Mouse (Mus musculus) embryonic fibroblast, embryonic 13.5 days (primary cell): ENCODE results near the gene F11. TPM values are rescaled to one million over a fixed set of nuclear protein-coding genes. Genes with fewer than 3 reads are reported as not detected.

Experiments used
- H3K27ac ChIP-seq: 2 replicates; pipeline ENCODE4 v1.5.1; 2012; ENCODE audit warnings: low read length, control low read depth, inconsistent platforms; ENCODE audit not compliant: insufficient read depth
- H3K4me1 ChIP-seq: 2 replicates; pipeline ENCODE4 v1.6.1; 2011; ENCODE audit warnings: low read length; ENCODE audit not compliant: control insufficient read depth, insufficient read depth
- H3K4me3 ChIP-seq: 2 replicates; pipeline ENCODE4 v1.5.1; 2011; ENCODE audit warnings: mild to moderate bottlenecking, control low read depth, low read length; ENCODE audit not compliant: insufficient read depth
- CTCF ChIP-seq: IDR thresholded peaks from 2 replicates; pipeline ENCODE4 v1.5.1; 2011; ENCODE audit warnings: mild to moderate bottlenecking, control low read depth, low read length, moderate library complexity, borderline replicate concordance; ENCODE audit not compliant: insufficient read depth
- POLR2A ChIP-seq: IDR thresholded peaks from 2 replicates; pipeline ENCODE4 v1.6.1; 2011; ENCODE audit warnings: low read depth, mild to moderate bottlenecking, control low read depth, low read length, moderate library complexity
- polyA plus RNA-seq: library from polyadenylated mRNA; stranded (reverse); fragments of >200 nt; gene quantifications from 2 replicates; pipeline ENCODE4 v1.2.4, GENCODE M21; 2011; ENCODE audit warnings: low read depth; ENCODE audit not compliant: missing spikeins, insufficient read length

F11 gene
- polyA plus RNA-seq, 1 experiment = not detected

DNA sequence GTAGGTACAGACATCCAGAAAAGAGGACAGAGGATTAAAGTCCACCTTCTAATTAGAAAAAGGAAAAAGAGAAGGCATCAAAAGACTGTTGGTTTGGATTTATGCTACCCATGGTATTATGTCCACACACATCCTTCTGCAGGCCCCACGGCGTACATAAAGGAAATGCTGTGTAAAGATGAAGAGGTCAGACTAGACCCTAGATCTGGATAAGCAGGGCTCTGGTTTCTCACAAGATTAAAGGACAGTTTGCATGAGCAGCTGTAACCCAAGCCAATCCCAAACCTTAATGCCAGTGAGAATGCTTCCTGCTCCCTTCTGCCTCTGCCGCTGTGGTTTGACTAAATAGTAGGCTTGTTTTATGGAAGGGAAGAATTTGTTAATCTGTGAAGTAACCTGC lies 15.6 kb upstream of the F11 start:
- Histone ChIP-seq H3K27ac (no peak overlapping the region), H3K4me3 (no peak overlapping the region), H3K4me1 (no peaks in the 10 kb centered on the region)
- TF ChIP-seq POLR2A (no peak), CTCF (no peak)

DNA sequence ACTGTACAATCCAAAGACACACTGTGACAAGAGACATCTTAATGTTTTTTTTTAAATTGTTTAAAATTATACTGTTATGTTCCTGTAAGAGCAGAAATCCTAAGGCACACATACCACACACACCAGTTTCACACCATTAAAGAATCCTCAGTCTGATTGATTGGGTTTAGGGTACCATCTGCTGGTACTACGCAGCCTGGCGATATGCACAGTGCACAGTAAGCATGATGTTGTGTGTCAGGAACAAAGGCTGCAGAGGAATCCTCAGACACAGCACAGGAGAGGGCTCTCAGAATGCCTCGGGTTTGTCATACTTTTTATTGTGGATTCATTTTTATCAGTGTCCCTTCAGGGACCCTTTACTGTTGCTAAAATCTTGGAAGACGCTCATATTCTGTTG lies 12.5 kb upstream of the F11 start:
- H3K4me3 ChIP-seq = no peak overlapping the region

DNA sequence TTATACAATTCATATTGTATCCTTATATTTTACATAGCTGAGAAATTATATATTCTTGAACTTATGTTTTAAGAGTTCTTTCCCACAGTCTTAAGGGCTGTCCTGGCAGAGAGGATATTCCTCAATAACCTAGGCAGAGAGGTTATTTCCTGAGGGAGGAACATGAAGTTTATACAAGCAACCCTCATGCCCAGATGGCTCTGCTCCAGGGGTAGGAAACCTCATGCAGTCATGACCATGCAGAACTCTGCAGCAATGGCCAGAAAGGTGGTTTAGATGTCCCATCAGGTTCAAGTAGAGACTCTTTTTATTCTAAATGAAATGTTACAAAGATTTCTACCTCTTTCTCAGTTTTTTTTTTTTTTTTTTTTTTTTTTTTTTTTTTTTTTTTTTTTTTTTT lies 7.2 kb upstream of the F11 start:
- TF ChIP-seq CTCF (no peak), POLR2A (no peak)
- H3K27ac ChIP-seq = no peak overlapping the region
- no peak overlapping the region for H3K4me3 ChIP-seq
- H3K4me1 ChIP-seq = no peaks in the 10 kb centered on the region

More for the DNA sequence above, 12.5 kb upstream of the F11 start:
- TF ChIP-seq POLR2A = no peak
- no peak for TF ChIP-seq CTCF
- H3K27ac ChIP-seq = no peak overlapping the region
- H3K4me1 ChIP-seq = no peaks in the 10 kb centered on the region

DNA sequence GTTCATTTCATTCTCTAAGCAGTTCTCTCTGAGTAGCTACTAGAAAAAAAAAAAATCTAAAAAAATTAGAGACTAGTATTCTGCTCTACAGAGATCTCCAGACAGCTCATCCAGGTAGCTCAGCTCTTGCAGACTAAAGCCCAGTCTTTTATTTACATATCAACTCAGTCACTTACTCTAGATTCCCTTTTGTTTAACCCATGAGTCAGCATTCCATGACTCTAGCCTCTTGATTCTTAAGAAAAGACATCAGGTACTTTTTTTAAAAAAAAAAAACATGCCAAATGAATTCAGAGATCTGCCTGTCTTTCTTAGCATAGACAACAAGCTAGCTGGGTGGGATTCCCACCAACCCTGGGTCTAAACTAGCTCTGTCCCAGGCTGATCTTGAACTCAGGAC lies 6.7 kb upstream of the F11 start:
- no peaks in the 10 kb centered on the region for H3K4me1 ChIP-seq
- no peak overlapping the region for H3K27ac ChIP-seq
- no peak for TF ChIP-seq CTCF
- H3K4me3 ChIP-seq = no peak overlapping the region

DNA sequence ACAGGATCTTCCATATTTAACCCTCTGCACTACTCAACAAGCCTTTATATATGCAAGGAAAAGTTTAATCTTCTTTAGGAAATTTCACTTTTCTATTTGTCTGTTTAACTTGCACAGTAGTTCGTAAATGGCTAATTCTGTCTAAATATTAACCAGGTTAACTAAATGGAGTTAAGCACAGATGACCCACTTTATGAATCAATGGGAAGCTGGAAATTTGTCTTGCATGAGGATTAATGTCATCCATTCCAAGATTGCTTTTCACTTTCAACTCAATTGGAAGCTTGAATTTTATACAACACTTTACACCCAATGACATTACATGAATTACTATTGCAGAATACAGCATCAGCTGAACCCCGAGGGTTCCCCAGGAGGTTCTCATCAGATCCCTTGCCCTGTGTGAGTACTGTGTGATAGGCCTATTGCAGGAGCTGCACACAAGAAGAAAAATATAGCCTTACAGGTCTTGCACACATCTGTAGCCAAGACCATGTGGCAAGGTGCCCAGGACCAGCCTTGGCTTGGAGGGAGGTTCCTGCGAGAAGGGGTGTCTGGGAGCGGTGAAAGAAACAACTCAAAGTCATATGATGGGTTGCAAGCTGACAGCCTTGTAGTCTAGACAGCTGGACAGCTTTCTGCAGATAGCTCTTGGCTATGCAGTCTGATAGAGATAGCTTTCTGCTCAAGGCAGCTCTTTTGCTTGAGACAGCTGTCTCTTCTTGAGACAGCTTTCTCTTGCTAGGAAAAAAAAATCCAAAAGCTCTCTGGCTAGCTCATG lies 6.0 kb upstream of the F11 start:
- Histone ChIP-seq H3K4me1 (no peaks in the 10 kb centered on the region), H3K4me3 (no peak overlapping the region), H3K27ac (no peak overlapping the region)
- TF ChIP-seq POLR2A (no peak), CTCF (no peak)

DNA sequence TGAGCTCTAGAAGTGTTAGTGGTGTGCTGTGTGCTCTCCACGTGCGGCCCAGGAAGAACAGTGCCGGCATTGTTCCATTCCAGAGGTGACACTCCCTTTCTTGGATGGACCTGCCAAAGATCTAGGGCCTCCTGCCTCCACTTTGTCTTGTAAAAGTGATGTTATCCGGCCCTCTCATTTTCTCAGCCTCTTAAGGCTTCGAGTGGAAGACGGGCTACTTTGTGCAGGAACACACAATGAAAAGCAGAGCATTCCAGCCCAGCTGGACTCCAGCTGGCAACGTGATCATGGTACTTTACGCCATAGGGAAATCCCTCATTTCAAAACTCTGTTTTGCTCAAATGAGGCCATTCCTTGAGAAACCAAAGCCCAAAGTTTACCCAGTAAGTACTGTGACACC lies 5.2 kb upstream of the F11 start:
- no peak for TF ChIP-seq CTCF
- no peak overlapping the region for H3K27ac ChIP-seq
- H3K4me1 ChIP-seq = no peaks in the 10 kb centered on the region
- H3K4me3 ChIP-seq = no peak overlapping the region

DNA sequence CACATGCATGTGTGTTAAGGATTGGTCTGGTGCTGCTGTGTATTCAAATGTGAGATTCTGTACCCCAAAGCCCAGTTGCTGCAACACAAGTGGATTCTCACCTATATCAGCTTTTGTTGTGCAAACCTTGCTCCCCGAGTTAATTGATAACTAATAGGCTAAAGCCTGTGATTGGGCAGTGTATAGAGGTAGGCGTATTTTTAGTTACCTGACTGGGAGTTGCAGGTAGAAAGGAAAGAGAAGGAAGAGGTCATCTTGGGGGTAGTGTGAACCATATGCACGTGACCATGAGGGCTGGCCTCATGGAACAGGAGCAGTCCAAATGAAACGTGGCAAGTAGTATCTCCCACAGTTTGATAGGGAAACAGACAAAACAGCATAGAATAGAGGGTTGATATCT lies 3.1 kb upstream of the F11 start:
- Histone ChIP-seq H3K4me1 (no peaks in the 10 kb centered on the region), H3K27ac (no peak overlapping the region)

DNA sequence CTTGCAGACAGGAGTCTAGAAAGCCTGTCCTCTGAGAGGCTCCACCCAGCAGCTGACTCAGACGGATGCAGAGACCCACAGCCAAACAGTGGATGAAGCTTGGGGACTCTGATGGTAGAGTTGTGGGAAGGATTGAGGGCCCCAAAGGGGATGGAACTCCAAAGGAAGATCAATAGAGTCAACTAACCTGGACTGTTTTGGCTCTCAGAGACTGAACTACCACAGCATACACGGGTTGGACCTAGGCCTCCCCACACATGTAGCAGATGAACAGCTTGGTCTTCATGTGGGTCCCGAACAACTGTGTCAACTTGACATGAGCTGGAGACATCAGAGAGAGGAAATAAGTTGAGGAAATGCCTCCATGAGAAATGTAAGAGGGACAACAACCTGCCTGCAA lies 1.0 kb upstream of the F11 start:
- no peak overlapping the region for H3K27ac ChIP-seq
- peaks cover 2% of the 10 kb centered on the region; the same call in 1 of the 2 replicates for H3K4me1 ChIP-seq
- TF ChIP-seq CTCF = no peak
- TF ChIP-seq POLR2A = no peak
- no peak overlapping the region for H3K4me3 ChIP-seq

More for the DNA sequence above, 3.1 kb upstream of the F11 start:
- no peak for TF ChIP-seq CTCF
- TF ChIP-seq POLR2A = no peak
- H3K4me3 ChIP-seq = no peak overlapping the region

DNA sequence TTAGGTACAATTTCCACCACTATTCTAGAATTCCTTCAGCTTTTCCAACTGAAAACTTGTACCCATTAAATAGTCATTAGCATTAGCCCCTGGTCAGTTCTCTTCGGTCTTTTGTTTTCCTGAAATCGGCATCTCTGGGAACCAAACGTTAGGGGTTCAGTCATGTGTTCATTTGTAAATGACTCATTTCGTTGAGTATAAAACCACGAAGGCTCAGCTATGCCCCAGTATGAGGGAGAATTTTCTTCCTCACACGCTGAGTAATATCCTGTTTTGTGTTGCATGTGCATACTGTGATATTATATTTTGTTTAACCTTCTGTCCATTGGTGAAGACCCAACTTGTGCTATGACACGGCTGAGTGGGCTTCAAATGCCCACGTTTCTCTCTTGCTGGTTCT lies 3.4 kb downstream of the F11 start:
- no peak for TF ChIP-seq POLR2A
- TF ChIP-seq CTCF = no peak
- Histone ChIP-seq H3K4me1 (peaks cover 2% of the 10 kb centered on the region; the same call in 1 of the 2 replicates), H3K27ac (peak overlapping the region; percentile 37), H3K4me3 (no peak overlapping the region)

DNA sequence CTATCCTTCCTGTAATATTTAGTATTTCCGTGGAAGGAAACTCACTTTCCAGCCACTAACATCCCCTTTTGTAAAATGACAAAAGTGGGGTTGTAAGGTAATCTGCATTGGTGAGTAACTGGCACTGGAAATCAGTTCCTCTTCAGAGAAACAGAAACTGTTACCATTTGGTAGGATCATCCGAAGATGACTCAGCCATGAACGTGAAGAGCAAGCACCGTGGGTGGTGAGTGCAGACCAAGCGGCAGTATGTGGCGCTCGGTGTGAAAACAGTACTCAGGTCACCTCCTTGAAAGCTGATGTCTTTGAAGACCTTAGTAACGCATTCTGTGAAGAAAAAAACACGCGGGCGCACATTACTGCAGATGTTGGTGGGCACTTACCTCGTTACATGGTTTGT lies 6.8 kb downstream of the F11 start:
- Histone ChIP-seq H3K4me1 (peaks cover 2% of the 10 kb centered on the region; the same call in 1 of the 2 replicates), H3K27ac (no peak overlapping the region), H3K4me3 (no peak overlapping the region)
- TF ChIP-seq CTCF = no peak
- TF ChIP-seq POLR2A = no peak
